Mouse (Mus musculus) midbrain, embryonic 16.5 days (tissue): ENCODE data around the gene Rcc2. TPM values are rescaled to one million over a fixed set of nuclear protein-coding genes. Genes with fewer than 3 reads are reported as not detected.
A peak's percentile ranks its signal among the peaks of the same experiment; 100 is the strongest.

Experiments
- ATAC-seq: fragments of 200-750 bp; cut with Nextera tagmentation; 2 replicates; pipeline ENCODE4 v1.8.0; 2017; ENCODE audit warnings: moderate TSS enrichment
- H3K27ac ChIP-seq: fragments of 300-500 bp; sonication (generic); 2 replicates; pipeline ENCODE4 v1.5.1; 2014; ENCODE audit warnings: mild to moderate bottlenecking, low read length, mixed read lengths
- H3K27me3 ChIP-seq: fragments of 300-500 bp; sonication (generic); 2 replicates; pipeline ENCODE4 v1.6.1; 2014; ENCODE audit warnings: low read depth, low read length, mixed read lengths; ENCODE audit not compliant: control insufficient read depth, insufficient read depth
- H3K36me3 ChIP-seq: fragments of 300-500 bp; sonication (generic); 2 replicates; pipeline ENCODE4 v1.6.1; 2014; ENCODE audit warnings: mild to moderate bottlenecking, low read length, moderate library complexity, mixed read lengths; ENCODE audit not compliant: control insufficient read depth, insufficient read depth
- H3K4me1 ChIP-seq: fragments of 300-500 bp; sonication (generic); 2 replicates; pipeline ENCODE4 v1.6.1; 2014; ENCODE audit warnings: mild to moderate bottlenecking, low read length, mixed read lengths; ENCODE audit not compliant: control insufficient read depth, insufficient read depth
- H3K4me2 ChIP-seq: fragments of 300-500 bp; sonication (generic); 2 replicates; pipeline ENCODE4 v1.6.1; 2014; ENCODE audit warnings: mild to moderate bottlenecking, low read length, mixed read lengths
- H3K4me3 ChIP-seq: fragments of 300-500 bp; sonication (generic); 2 replicates; pipeline ENCODE4 v1.5.1; 2014; ENCODE audit warnings: low read depth, mild to moderate bottlenecking, low read length, moderate library complexity, mixed read lengths
- H3K9ac ChIP-seq: fragments of 300-500 bp; sonication (generic); 2 replicates; pipeline ENCODE4 v1.6.1; 2014; ENCODE audit warnings: low read depth, low read length, mixed read lengths
- H3K9me3 ChIP-seq: fragments of 300-500 bp; sonication (generic); replicated peaks from 2 replicates; pipeline ENCODE4 v1.6.1; 2014; ENCODE audit warnings: mild to moderate bottlenecking, low read length, mixed read lengths; ENCODE audit not compliant: control insufficient read depth, poor library complexity, severe bottlenecking
- WGBS: fragments of 180-500 bp; shearing (Covaris S2); extraction: QIAGEN DNeasy Blood & Tissue Kit; methylation state at CpG from one replicate; pipeline ENCODE4 v1.1.7; 2014; 5-methylcytosine and 5-hydroxymethylcytosine counted together
- polyA plus RNA-seq: library from polyadenylated mRNA; unstranded; fragments of >200 nt; fragmentation: Nextera tagmentation; extraction: Ambion mirVana; gene quantifications from 2 replicates; pipeline ENCODE4 v1.2.1, GENCODE M21; 2015

Rcc2 gene
- polyA plus RNA-seq, 1 experiment from 2014 or later, result 9.7 TPM

- Histone ChIP-seq H3K27ac (peak overlapping the region; percentile 23), H3K9me3 (no peaks in the 10 kb centered on the region), H3K9ac (no peak overlapping the region), H3K27me3 (no peaks in the 10 kb centered on the region), H3K36me3 (peaks cover 47% of the 10 kb centered on the region), H3K4me1 (peaks cover 6% of the 10 kb centered on the region), H3K4me3 (no peak overlapping the region), H3K4me2 (no peak overlapping the region)
- WGBS, result 81% methylated on average over 5 of the region's 5 CpGs
- peak; percentile 5; the same call in 1 of the 2 replicates for ATAC-seq
Observed at GRCm38 (mm10) chr4:140714586-140714985, 14.2 kb downstream of the Rcc2 start.

- H3K27me3 ChIP-seq, result no peaks in the 10 kb centered on the region
- H3K4me3 ChIP-seq, result no peak overlapping the region
- H3K9me3 ChIP-seq, result no peaks in the 10 kb centered on the region
- no peak overlapping the region for H3K9ac ChIP-seq
- peaks cover 6% of the 10 kb centered on the region for H3K4me1 ChIP-seq
- 91% methylated on average over 11 of the region's 11 CpGs for WGBS
- H3K27ac ChIP-seq, result no peak overlapping the region
- ATAC-seq, result no peak
- H3K36me3 ChIP-seq, result peaks cover 61% of the 10 kb centered on the region
- no peak overlapping the region for H3K4me2 ChIP-seq
Observed at GRCm38 (mm10) chr4:140716994-140717393, 16.7 kb downstream of the Rcc2 start.

GRCm38 (mm10) chr4:140718436-140718835, 18.1 kb downstream of the Rcc2 start:
- Histone ChIP-seq H3K9me3 (no peaks in the 10 kb centered on the region), H3K4me1 (peaks cover 3% of the 10 kb centered on the region), H3K4me2 (no peak overlapping the region), H3K36me3 (peaks cover 50% of the 10 kb centered on the region), H3K27me3 (no peaks in the 10 kb centered on the region), H3K27ac (no peak overlapping the region), H3K9ac (no peak overlapping the region), H3K4me3 (no peak overlapping the region)
- WGBS, result 94% methylated on average over 9 of the region's 9 CpGs
- no peak for ATAC-seq

GRCm38 (mm10) chr4:140720091-140720490, 19.8 kb downstream of the Rcc2 start:
- no peak overlapping the region for H3K9ac ChIP-seq
- no peak for ATAC-seq
- peaks cover 49% of the 10 kb centered on the region for H3K36me3 ChIP-seq
- H3K27ac ChIP-seq, result no peak overlapping the region
- WGBS, result 92% methylated on average over 5 of the region's 5 CpGs
- H3K4me3 ChIP-seq, result no peak overlapping the region
- 0 out of 2 replicates have a peak, but pooled peaks cover 2% of the 10 kb centered on the region for H3K4me1 ChIP-seq
- H3K9me3 ChIP-seq, result no peaks in the 10 kb centered on the region
- H3K4me2 ChIP-seq, result no peak overlapping the region
- H3K27me3 ChIP-seq, result no peaks in the 10 kb centered on the region

- Histone ChIP-seq H3K27ac (no peak overlapping the region), H3K36me3 (peaks cover 34% of the 10 kb centered on the region), H3K4me1 (0 out of 2 replicates have a peak, but pooled peaks cover 2% of the 10 kb centered on the region), H3K9ac (no peak overlapping the region), H3K4me3 (no peak overlapping the region), H3K4me2 (no peak overlapping the region), H3K9me3 (no peaks in the 10 kb centered on the region), H3K27me3 (no peaks in the 10 kb centered on the region)
- 88% methylated on average over 20 of the region's 20 CpGs for WGBS
- no peak for ATAC-seq
Observed at GRCm38 (mm10) chr4:140721968-140722490, 21.7 kb downstream of the Rcc2 start.

- H3K4me3 ChIP-seq, result no peak overlapping the region
- H3K4me2 ChIP-seq, result no peak overlapping the region
- no peaks in the 10 kb centered on the region for H3K9me3 ChIP-seq
- no peak for ATAC-seq
- WGBS, result 76% methylated on average over 9 of the region's 9 CpGs
- no peak overlapping the region for H3K27ac ChIP-seq
- no peaks in the 10 kb centered on the region for H3K27me3 ChIP-seq
- no peak overlapping the region for H3K9ac ChIP-seq
- peaks cover 30% of the 10 kb centered on the region for H3K36me3 ChIP-seq
- H3K4me1 ChIP-seq, result 0 out of 2 replicates have a peak, but pooled peaks cover 2% of the 10 kb centered on the region
Observed at GRCm38 (mm10) chr4:140722710-140723109, 22.4 kb downstream of the Rcc2 start.

- WGBS, result 83% methylated on average over 9 of the region's 9 CpGs
- H3K27ac ChIP-seq, result no peak overlapping the region
Observed at GRCm38 (mm10) chr4:140723192-140723591, 22.9 kb downstream of the Rcc2 start.

GRCm38 (mm10) chr4:140723801-140724200, 23.5 kb downstream of the Rcc2 start:
- WGBS, result 62% methylated on average over 5 of the region's 5 CpGs
- no peak overlapping the region for H3K27ac ChIP-seq
- H3K9me3 ChIP-seq, result no peaks in the 10 kb centered on the region
- no peak overlapping the region for H3K4me2 ChIP-seq
- no peaks in the 10 kb centered on the region for H3K27me3 ChIP-seq
- H3K36me3 ChIP-seq, result peaks cover 20% of the 10 kb centered on the region
- no peak overlapping the region for H3K4me3 ChIP-seq
- 0 out of 2 replicates have a peak, but pooled peaks cover 2% of the 10 kb centered on the region for H3K4me1 ChIP-seq
- H3K9ac ChIP-seq, result no peak overlapping the region
- ATAC-seq, result peak; percentile 29; the same call in 1 of the 2 replicates

More at GRCm38 (mm10) chr4:140723192-140723591, 22.9 kb downstream of the Rcc2 start:
- ATAC-seq, result no peak
- no peaks in the 10 kb centered on the region for H3K27me3 ChIP-seq
- no peak overlapping the region for H3K9ac ChIP-seq
- H3K4me3 ChIP-seq, result no peak overlapping the region
- H3K4me1 ChIP-seq, result 0 out of 2 replicates have a peak, but pooled peaks cover 2% of the 10 kb centered on the region
- peaks cover 25% of the 10 kb centered on the region for H3K36me3 ChIP-seq
- no peaks in the 10 kb centered on the region for H3K9me3 ChIP-seq
- H3K4me2 ChIP-seq, result no peak overlapping the region

- 33% methylated on average over 6 of the region's 6 CpGs for WGBS
- ATAC-seq, result no peak; the same call in 1 of the 2 replicates
Observed at GRCm38 (mm10) chr4:140724739-140725138, 24.4 kb downstream of the Rcc2 start.

More at GRCm38 (mm10) chr4:140724739-140725138, 24.4 kb downstream of the Rcc2 start:
- H3K27me3 ChIP-seq, result no peaks in the 10 kb centered on the region
- H3K9me3 ChIP-seq, result no peaks in the 10 kb centered on the region
- H3K4me3 ChIP-seq, result no peak overlapping the region
- H3K27ac ChIP-seq, result 0 out of 2 replicates have a peak overlapping the region, but pooled peaks have one; percentile 4
- H3K4me2 ChIP-seq, result no peak overlapping the region
- peaks cover 19% of the 10 kb centered on the region for H3K36me3 ChIP-seq
- no peak overlapping the region for H3K9ac ChIP-seq
- H3K4me1 ChIP-seq, result 0 out of 2 replicates have a peak, but pooled peaks cover 2% of the 10 kb centered on the region
